Mouse (Mus musculus): ENCODE results near the gene Donson.

GRCm38 (mm10) chr16:91727433-91727832, 38.9 kb upstream of the Donson start:
- TF ChIP-seq ZKSCAN1 (IDR thresholded peaks at IDR 0.05; ENCODE audit: borderline replicate concordance, low read depth, low read length) (no peak), SIN3A (IDR thresholded peaks at IDR 0.05; ENCODE audit: low read length) (peak; percentile 75), MAX (IDR thresholded peaks at IDR 0.05; ENCODE audit: low read length) (peak; percentile 97), CTCF (conservative IDR thresholded peaks at IDR 0.05 in 1 of 2, IDR thresholded peaks at IDR 0.05 in 1 of 2; ENCODE audit: low read depth in 2 of 2, low read length in 2 of 2) (no peak), ELF1 (IDR thresholded peaks at IDR 0.05; ENCODE audit: low read depth, low read length) (peak; percentile 57), MAFK (IDR thresholded peaks at IDR 0.05; ENCODE audit: insufficient replicate concordance, low read length) (peak; percentile 65; the same call in 1 of the 2 replicates), EP300 (IDR thresholded peaks at IDR 0.05; ENCODE audit: low read length) (peak; percentile 71), POLR2A (IDR thresholded peaks at IDR 0.05; ENCODE audit: low read depth, low read length) (peak; percentile 62), MXI1 (IDR thresholded peaks at IDR 0.05; ENCODE audit: low read depth, low read length) (peak; percentile 96), TCF12 (IDR thresholded peaks at IDR 0.05; ENCODE audit: low read depth, low read length) (peak; percentile 85)

Measured in CH12.LX (cell line).